Mouse (Mus musculus): ENCODE data around the gene Bcl2l1.

- TF ChIP-seq CTCF (IDR thresholded peaks at IDR 0.05; ENCODE audit: borderline replicate concordance, insufficient read depth, low read depth, low read length) (no peak), POLR2A (IDR thresholded peaks at IDR 0.05; ENCODE audit: borderline replicate concordance, insufficient read depth, low read length) (no peak)
These were observed 16.9 kb upstream of the Bcl2l1 start for GRCm38 (mm10) chr2:152848466-152848865.
